Mouse (Mus musculus) forebrain, embryonic 13.5 days (tissue): ENCODE data around the gene Spsb3. TPM values are rescaled to one million over a fixed set of nuclear protein-coding genes. Genes with fewer than 3 reads are reported as not detected.
A peak's percentile ranks its signal among the peaks of the same experiment; 100 is the strongest.

Experiments
- ATAC-seq: fragments of 200-750 bp; cut with Nextera tagmentation; 2 replicates; pipeline ENCODE4 v1.8.0; 2017
- H3K27ac ChIP-seq: fragments of 300-500 bp; sonication (generic); 2 replicates; pipeline ENCODE4 v1.5.1; 2015; ENCODE audit warnings: inconsistent platforms, mild to moderate bottlenecking, moderate library complexity
- H3K27me3 ChIP-seq: fragments of 300-500 bp; sonication (generic); 2 replicates; pipeline ENCODE4 v1.6.1; 2015; ENCODE audit warnings: mild to moderate bottlenecking, inconsistent platforms
- H3K36me3 ChIP-seq: fragments of 300-500 bp; sonication (generic); 2 replicates; pipeline ENCODE4 v1.6.1; 2015; ENCODE audit warnings: mild to moderate bottlenecking, inconsistent platforms; ENCODE audit not compliant: poor library complexity, severe bottlenecking
- H3K4me1 ChIP-seq: fragments of 300-500 bp; sonication (generic); 2 replicates; pipeline ENCODE4 v1.6.1; 2015; ENCODE audit warnings: inconsistent platforms
- H3K4me2 ChIP-seq: fragments of 300-500 bp; sonication (generic); 2 replicates; pipeline ENCODE4 v1.6.1; 2015; ENCODE audit warnings: inconsistent platforms, mild to moderate bottlenecking, moderate library complexity
- H3K4me3 ChIP-seq: fragments of 300-500 bp; sonication (generic); 2 replicates; pipeline ENCODE4 v1.5.1; 2015; ENCODE audit warnings: mild to moderate bottlenecking, inconsistent platforms
- H3K9ac ChIP-seq: fragments of 300-500 bp; sonication (generic); 2 replicates; pipeline ENCODE4 v1.6.1; 2015; ENCODE audit warnings: mild to moderate bottlenecking, inconsistent platforms
- H3K9me3 ChIP-seq: fragments of 300-500 bp; sonication (generic); replicated peaks from 2 replicates; pipeline ENCODE4 v1.6.1; 2016; ENCODE audit warnings: inconsistent platforms
- WGBS: fragments of 180-500 bp; shearing (Covaris S2); methylation state at CpG from one replicate; pipeline ENCODE4 v1.1.7; 2015; 5-methylcytosine and 5-hydroxymethylcytosine counted together
- polyA plus RNA-seq: library from polyadenylated mRNA; unstranded; fragments of >200 nt; fragmentation: Nextera tagmentation; extraction: Ambion mirVana; gene quantifications from 2 replicates; pipeline ENCODE4 v1.2.1, GENCODE M21; 2015

Gene Spsb3
- polyA plus RNA-seq, 1 experiment from 2014 or later = 64.3 TPM

- no peaks in the 10 kb centered on the region for H3K9me3 ChIP-seq
- ATAC-seq = no peak
- no peak overlapping the region for H3K27ac ChIP-seq
- H3K4me1 ChIP-seq = peaks cover 11% of the 10 kb centered on the region
- H3K36me3 ChIP-seq = peaks cover 100% of the 10 kb centered on the region
- 90% methylated on average over 5 of the region's 5 CpGs for WGBS
- no peak overlapping the region for H3K9ac ChIP-seq
- H3K4me3 ChIP-seq = no peak overlapping the region
- H3K27me3 ChIP-seq = no peaks in the 10 kb centered on the region
- H3K4me2 ChIP-seq = no peak overlapping the region
Observed at GRCm38 (mm10) chr17:24902124-24902523, 15.7 kb downstream of the Spsb3 start.

DNA sequence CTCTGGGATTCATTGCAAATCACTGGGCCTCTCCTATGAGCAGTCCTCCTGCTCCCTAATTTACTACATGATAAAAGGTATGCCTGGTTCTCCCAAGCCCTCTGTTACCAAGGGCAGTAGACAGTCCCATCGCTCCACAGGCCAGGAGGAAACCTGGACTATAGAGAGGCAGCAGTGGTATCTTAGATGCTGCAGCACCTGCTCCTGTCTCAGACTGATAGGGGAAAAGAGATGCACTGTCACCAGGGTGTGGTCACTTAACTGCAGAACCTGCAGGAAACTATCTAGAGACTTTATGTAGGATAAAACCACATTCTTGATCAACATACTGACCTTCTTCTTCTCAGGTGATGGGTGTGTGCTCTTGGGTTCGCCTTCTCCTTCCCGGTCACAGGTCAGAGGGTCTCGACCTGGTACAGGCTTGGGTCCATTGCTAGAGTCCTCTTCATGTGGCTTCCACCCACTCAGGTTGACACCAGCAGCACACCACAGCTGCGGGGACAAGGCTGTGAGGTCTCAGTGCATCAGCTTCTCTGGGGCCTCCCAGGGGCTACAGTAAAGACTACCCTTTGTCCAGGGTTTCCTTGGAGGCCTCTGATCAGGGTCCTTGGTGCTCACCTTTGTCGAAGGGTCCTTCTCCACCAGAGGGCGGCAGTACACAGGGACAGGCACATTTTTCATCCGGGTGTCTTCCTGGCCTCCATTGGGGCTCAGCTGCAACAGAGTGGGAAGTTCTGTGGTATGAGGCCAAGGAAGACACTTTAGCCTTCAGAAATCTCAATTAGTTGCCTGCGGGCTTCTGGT lies 16.4 kb downstream of the Spsb3 start:
- Histone ChIP-seq H3K36me3 (peaks cover 100% of the 10 kb centered on the region), H3K9ac (no peak overlapping the region), H3K9me3 (no peaks in the 10 kb centered on the region), H3K4me3 (no peak overlapping the region), H3K4me1 (peaks cover 4% of the 10 kb centered on the region), H3K4me2 (no peak overlapping the region), H3K27me3 (no peaks in the 10 kb centered on the region), H3K27ac (no peak overlapping the region)
- no peak for ATAC-seq
- WGBS = 69% methylated on average over 9 of the region's 9 CpGs

DNA sequence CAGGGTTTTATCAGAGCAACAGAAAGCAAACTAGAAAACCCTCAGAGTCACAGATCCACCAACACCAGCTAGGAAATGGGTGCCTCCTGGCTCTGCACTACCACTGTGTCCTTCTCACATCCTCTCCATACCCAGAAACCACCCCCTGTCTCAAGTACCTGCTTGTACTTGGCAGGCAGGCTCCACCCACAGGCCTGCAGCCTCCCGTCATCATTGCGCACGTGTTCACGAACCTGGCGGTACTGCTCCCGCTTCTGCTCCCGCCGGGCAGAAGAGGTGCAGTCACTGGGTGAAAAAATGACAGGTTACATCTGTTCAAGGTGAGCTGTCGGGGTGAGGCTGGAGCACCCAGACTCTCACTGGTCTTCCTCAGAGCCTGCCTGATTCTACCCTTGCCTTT lies 17.3 kb downstream of the Spsb3 start:
- WGBS = 94% methylated on average over 9 of the region's 9 CpGs

DNA sequence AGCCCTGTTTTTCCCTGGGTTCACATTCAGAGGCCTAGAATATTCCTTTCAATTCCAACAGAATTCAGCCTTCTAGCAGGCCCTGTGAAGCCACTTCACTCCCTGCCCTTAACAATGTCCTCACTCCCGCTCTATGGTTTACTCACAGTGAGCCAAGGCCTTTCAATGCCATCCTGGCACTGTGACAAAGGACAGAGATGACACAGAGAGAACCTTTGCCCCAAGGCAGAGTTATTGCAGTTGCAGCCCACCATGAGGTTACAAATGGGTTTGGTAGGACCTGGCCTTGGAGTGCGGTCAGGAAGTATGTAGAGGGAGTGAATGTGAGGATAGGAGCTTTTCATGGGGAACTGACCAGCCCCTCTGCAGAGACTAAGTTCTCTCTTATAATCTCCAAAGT lies 21.1 kb downstream of the Spsb3 start:
- H3K27ac ChIP-seq = no peak overlapping the region
- H3K4me3 ChIP-seq = no peak overlapping the region
- H3K27me3 ChIP-seq = no peaks in the 10 kb centered on the region
- peaks cover 100% of the 10 kb centered on the region for H3K36me3 ChIP-seq
- H3K9me3 ChIP-seq = no peaks in the 10 kb centered on the region
- no peak overlapping the region for H3K9ac ChIP-seq
- H3K4me1 ChIP-seq = no peaks in the 10 kb centered on the region
- no peak for ATAC-seq
- H3K4me2 ChIP-seq = no peak overlapping the region
- WGBS = 93% methylated on average over 2 of the region's 2 CpGs

More for the DNA sequence above, 17.3 kb downstream of the Spsb3 start:
- no peak overlapping the region for H3K4me2 ChIP-seq
- no peaks in the 10 kb centered on the region for H3K9me3 ChIP-seq
- H3K4me3 ChIP-seq = no peak overlapping the region
- no peaks in the 10 kb centered on the region for H3K27me3 ChIP-seq
- no peak overlapping the region for H3K9ac ChIP-seq
- no peak for ATAC-seq
- H3K4me1 ChIP-seq = no peaks in the 10 kb centered on the region
- peaks cover 100% of the 10 kb centered on the region for H3K36me3 ChIP-seq
- no peak overlapping the region for H3K27ac ChIP-seq

GRCm38 (mm10) chr17:24913984-24914383 lies 27.5 kb downstream of the Spsb3 start:
- no peak for ATAC-seq
- Histone ChIP-seq H3K4me2 (no peak overlapping the region), H3K27me3 (no peaks in the 10 kb centered on the region), H3K9ac (no peak overlapping the region), H3K4me1 (no peaks in the 10 kb centered on the region), H3K27ac (no peak overlapping the region), H3K36me3 (peaks cover 98% of the 10 kb centered on the region), H3K9me3 (no peaks in the 10 kb centered on the region), H3K4me3 (no peak overlapping the region)

GRCm38 (mm10) chr17:24923246-24923645 lies 36.8 kb downstream of the Spsb3 start:
- WGBS = 96% methylated on average over 1 of the region's 1 CpGs
- H3K4me2 ChIP-seq = no peak overlapping the region

GRCm38 (mm10) chr17:24929506-24929905 lies 43.1 kb downstream of the Spsb3 start:
- Histone ChIP-seq H3K9ac (no peak overlapping the region), H3K27me3 (no peaks in the 10 kb centered on the region), H3K36me3 (peaks cover 46% of the 10 kb centered on the region), H3K9me3 (no peaks in the 10 kb centered on the region), H3K4me1 (peaks cover 12% of the 10 kb centered on the region), H3K27ac (no peak overlapping the region), H3K4me3 (no peak overlapping the region), H3K4me2 (no peak overlapping the region)
- WGBS = 86% methylated on average over 1 of the region's 1 CpGs
- no peak for ATAC-seq

More at GRCm38 (mm10) chr17:24923246-24923645, 36.8 kb downstream of the Spsb3 start:
- Histone ChIP-seq H3K27me3 (no peaks in the 10 kb centered on the region), H3K4me3 (no peak overlapping the region), H3K27ac (no peak overlapping the region), H3K9me3 (no peaks in the 10 kb centered on the region), H3K36me3 (peaks cover 97% of the 10 kb centered on the region), H3K4me1 (no peaks in the 10 kb centered on the region), H3K9ac (no peak overlapping the region)
- ATAC-seq = no peak

DNA sequence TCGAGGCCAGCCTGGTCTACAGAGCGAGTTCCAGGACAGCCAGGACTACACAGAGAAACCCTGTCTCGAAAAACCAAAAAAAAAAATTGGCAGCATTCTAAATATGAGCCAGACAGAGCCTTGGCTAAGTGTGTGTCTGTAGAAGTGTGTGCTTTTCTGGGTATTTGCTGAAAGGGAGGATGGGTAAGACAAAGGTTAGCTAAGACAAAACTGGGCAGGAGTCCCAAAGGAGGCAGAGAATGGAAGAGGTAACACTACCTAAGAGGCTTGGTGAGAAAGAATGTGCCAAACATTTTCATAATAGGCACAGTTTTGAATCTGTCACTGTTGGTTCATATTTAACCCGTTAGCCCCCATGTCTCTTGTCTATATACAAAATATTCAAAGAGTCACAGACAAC lies 46.0 kb downstream of the Spsb3 start:
- H3K9ac ChIP-seq = no peak overlapping the region
- H3K36me3 ChIP-seq = peaks cover 16% of the 10 kb centered on the region; the same call in 1 of the 2 replicates
- H3K27ac ChIP-seq = no peak overlapping the region
- no peak for ATAC-seq
- peaks cover 28% of the 10 kb centered on the region for H3K4me1 ChIP-seq
- 92% methylated on average over 4 of the region's 4 CpGs for WGBS
- H3K4me2 ChIP-seq = no peak overlapping the region
- H3K9me3 ChIP-seq = no peaks in the 10 kb centered on the region
- H3K27me3 ChIP-seq = no peaks in the 10 kb centered on the region
- no peak overlapping the region for H3K4me3 ChIP-seq

GRCm38 (mm10) chr17:24933163-24933562 lies 46.7 kb downstream of the Spsb3 start:
- ATAC-seq = no peak
- Histone ChIP-seq H3K4me1 (peaks cover 28% of the 10 kb centered on the region), H3K27ac (no peak overlapping the region), H3K4me3 (no peak overlapping the region), H3K4me2 (no peak overlapping the region), H3K27me3 (no peaks in the 10 kb centered on the region), H3K9me3 (no peaks in the 10 kb centered on the region), H3K9ac (no peak overlapping the region), H3K36me3 (peaks cover 11% of the 10 kb centered on the region; the same call in 1 of the 2 replicates)
- WGBS = 74% methylated on average over 4 of the region's 4 CpGs

- WGBS = 93% methylated on average over 4 of the region's 4 CpGs
- Histone ChIP-seq H3K4me1 (peaks cover 28% of the 10 kb centered on the region), H3K4me2 (peak overlapping the region; percentile 90), H3K9me3 (no peaks in the 10 kb centered on the region), H3K36me3 (peaks cover 11% of the 10 kb centered on the region; the same call in 1 of the 2 replicates), H3K4me3 (peak overlapping the region; percentile 99), H3K9ac (peak overlapping the region; percentile 97), H3K27ac (no peak overlapping the region), H3K27me3 (no peaks in the 10 kb centered on the region)
- no peak for ATAC-seq
Observed at GRCm38 (mm10) chr17:24934926-24935325, 48.5 kb downstream of the Spsb3 start.

GRCm38 (mm10) chr17:24935666-24936065 lies 49.2 kb downstream of the Spsb3 start:
- Histone ChIP-seq H3K36me3 (peaks cover 11% of the 10 kb centered on the region; the same call in 1 of the 2 replicates), H3K27me3 (no peaks in the 10 kb centered on the region), H3K4me2 (peak overlapping the region; percentile 90), H3K27ac (no peak overlapping the region), H3K9ac (peak overlapping the region; percentile 97), H3K4me3 (peak overlapping the region; percentile 99), H3K4me1 (peaks cover 28% of the 10 kb centered on the region), H3K9me3 (no peaks in the 10 kb centered on the region)
- no peak for ATAC-seq

DNA sequence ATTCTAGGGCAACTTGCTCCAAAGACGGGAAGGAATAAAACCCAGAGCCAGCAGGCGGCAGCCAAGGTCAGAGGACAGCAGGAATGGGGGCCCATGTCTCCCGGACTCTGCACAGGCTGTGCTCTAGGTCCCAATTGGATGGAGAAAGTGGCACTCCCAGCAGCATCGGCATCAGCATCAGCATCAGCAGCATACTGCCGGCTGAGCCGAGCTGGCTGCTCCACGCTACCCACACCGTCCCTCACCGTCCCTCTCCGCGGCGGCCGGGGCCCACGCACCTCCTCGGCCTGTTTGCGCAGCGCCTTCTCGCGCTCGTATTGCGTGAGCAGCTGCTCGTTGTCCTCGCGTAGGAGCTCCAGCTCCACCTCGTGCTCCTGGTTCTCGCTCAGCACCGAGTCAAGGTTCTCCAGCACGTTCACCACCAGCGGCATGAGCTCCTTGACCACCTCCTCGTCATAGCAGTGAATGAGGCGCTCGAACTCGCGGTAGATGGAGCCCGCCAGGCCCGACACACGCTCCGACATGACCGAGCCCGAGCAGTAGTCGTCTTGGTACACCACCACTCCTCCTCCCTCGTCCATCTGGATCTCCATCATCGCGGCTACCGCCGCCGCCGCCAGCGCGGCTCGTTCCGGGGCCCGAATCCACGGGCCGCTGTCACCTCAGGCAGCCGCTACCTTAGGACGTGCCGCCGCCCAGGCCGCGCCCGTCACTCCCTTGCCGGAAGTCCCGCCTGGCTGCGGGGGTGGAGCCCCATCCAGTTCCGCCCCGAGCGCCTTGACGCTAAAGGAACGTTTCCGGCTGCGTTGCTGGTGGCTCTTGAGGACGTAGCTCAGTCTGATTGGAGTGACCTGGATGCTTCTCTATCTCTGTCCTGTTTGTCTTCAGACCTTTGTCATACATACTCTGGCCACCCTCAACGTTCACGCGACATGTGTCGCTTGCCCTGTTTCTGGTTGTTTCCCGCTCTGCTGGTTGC lies 50.1 kb downstream of the Spsb3 start, which contains the start of gene Mapk8ip3:
Gene Mapk8ip3 (minus strand): TSS at position 719 of the 979 bp plus-strand sequence.
- Histone ChIP-seq H3K4me3 (peak within 1 kb of the TSS; percentile 99), H3K27ac (peak within 1 kb of the TSS; percentile 85), H3K36me3 (peaks cover 5% of the 10 kb centered on the region; the same call in 1 of the 2 replicates), H3K4me2 (peak within 1 kb of the TSS; percentile 90), H3K4me1 (peaks cover 28% of the 10 kb centered on the region), H3K27me3 (no peaks in the 10 kb centered on the region), H3K9ac (peak within 1 kb of the TSS; percentile 97), H3K9me3 (no peaks in the 10 kb centered on the region)
- ATAC-seq = peak; percentile 99
- WGBS = under 1% methylated on average over 77 of the region's 78 CpGs
